Mouse (Mus musculus): ENCODE measurements around the gene Lypd6b. TPM values are rescaled to one million over a fixed set of nuclear protein-coding genes. Genes with fewer than 3 reads are reported as not detected.
A peak's percentile ranks its signal among the peaks of the same experiment; 100 is the strongest.

Gene Lypd6b
- polyA plus RNA-seq, 1 experiment from 2014 or later, result 0.12 TPM

DNA sequence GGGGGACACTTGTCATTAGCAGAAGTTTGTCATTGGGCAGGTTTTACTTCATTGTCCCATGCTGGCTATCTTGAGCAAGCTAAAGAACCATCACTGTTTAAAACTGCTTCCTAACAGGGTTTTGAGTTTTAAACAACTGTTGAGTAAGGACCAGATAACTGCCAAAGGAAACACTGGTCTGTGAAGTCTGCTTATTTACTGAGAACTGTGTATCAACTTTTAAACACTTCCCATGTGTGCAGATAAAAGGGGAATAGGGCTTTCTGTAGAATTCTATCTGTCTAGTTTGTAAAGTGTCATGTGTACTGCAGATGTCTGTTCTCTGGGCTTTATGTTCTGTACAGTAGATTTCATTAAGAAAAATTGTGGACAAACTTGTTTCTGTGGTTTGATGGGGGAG lies 13.3 kb upstream of the Lypd6b start:
- H3K27me3 ChIP-seq (replicated peaks), result no peaks in the 10 kb centered on the region
- H3K9ac ChIP-seq, result no peak overlapping the region
- no peaks in the 10 kb centered on the region for H3K9me3 ChIP-seq (replicated peaks)
- no peak overlapping the region for H3K4me3 ChIP-seq
- peak overlapping the region; percentile 79 for H3K27ac ChIP-seq
- ATAC-seq, result peak; percentile 25; the same call in 1 of the 2 replicates
- no peaks in the 10 kb centered on the region for H3K36me3 ChIP-seq
- peak overlapping the region; percentile 32 for H3K4me2 ChIP-seq
- peaks cover 47% of the 10 kb centered on the region for H3K4me1 ChIP-seq

DNA sequence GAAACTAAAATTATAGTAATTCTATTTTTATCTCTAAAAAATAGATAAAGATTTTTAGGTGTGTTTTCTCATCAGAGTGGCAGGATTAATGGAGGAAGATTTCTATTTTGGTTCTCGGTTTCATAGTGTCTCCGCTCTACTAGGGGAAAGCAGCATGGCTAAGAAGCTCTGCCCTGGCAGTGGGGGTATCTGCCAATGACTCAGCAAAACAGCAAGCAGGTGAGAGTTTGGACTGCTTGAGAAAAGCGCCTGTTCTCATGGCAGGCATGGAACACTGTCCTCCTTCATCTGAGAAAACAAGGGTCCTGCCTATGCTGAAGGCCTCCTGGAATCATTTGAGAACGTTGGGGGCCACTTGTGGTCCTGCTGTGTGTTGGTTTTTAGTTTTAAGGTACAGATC lies 12.3 kb upstream of the Lypd6b start:
- H3K4me3 ChIP-seq, result no peak overlapping the region
- H3K27ac ChIP-seq, result no peak overlapping the region; the same call in 1 of the 2 replicates
- H3K9ac ChIP-seq, result no peak overlapping the region
- H3K36me3 ChIP-seq, result no peaks in the 10 kb centered on the region
- WGBS (ENCODE audit: insufficient replicate concordance), result 76% methylated on average over 4 of the region's 4 CpGs
- H3K9me3 ChIP-seq (replicated peaks), result no peaks in the 10 kb centered on the region
- peaks cover 50% of the 10 kb centered on the region for H3K4me1 ChIP-seq
- H3K4me2 ChIP-seq, result no peak overlapping the region
- no peak for ATAC-seq
- no peaks in the 10 kb centered on the region for H3K27me3 ChIP-seq (replicated peaks)

DNA sequence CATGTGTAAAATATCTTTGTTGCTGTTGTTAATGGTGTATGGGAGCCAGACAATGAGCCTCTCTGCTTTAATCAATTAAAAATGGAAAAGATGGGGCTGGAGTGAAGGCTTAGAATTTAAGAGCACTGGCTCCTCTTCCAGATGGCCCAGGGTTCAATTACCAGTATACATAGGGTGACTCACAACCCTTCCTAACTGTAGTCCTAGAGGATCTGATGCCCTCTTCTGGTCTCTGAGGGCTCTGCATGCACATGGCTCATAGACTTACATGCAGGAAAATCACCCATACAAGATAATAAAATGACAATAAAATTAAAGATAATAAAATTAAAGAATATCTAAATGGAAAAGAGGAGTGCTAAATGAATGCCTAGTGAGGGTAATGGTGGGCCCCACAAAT lies 11.8 kb upstream of the Lypd6b start:
- Histone ChIP-seq H3K36me3 (no peaks in the 10 kb centered on the region), H3K4me3 (no peak overlapping the region), H3K4me2 (no peak overlapping the region), H3K27me3 (replicated peaks) (no peaks in the 10 kb centered on the region), H3K9ac (no peak overlapping the region), H3K9me3 (replicated peaks) (no peaks in the 10 kb centered on the region), H3K4me1 (peaks cover 55% of the 10 kb centered on the region), H3K27ac (no peak overlapping the region)
- no peak for ATAC-seq

DNA sequence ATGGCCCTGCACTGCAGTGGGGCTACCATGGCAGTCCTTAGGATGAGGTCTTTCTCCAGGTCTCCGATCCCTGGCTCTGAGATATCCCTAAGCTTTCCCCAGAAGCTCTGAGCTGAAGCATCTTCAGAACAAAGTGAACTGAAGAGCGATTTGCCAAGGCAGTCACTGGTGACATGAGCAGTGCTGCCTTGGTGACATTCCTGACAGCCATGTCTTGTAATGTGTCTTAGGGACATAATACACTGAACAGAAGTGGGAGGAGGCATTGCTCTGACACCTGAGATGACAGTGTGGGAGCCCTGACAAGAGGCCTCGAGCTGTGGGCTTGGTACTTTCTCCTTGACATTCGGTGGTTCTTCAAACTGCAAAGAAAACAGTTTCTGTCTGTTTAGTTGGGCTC lies 11.1 kb upstream of the Lypd6b start:
- 0 out of 2 replicates have a peak overlapping the region, but pooled peaks have one; percentile 14 for H3K27ac ChIP-seq
- no peaks in the 10 kb centered on the region for H3K36me3 ChIP-seq
- 67% methylated on average over 4 of the region's 4 CpGs for WGBS (ENCODE audit: insufficient replicate concordance)
- H3K27me3 ChIP-seq (replicated peaks), result no peaks in the 10 kb centered on the region
- H3K4me3 ChIP-seq, result no peak overlapping the region
- no peak overlapping the region for H3K9ac ChIP-seq
- H3K4me2 ChIP-seq, result no peak overlapping the region
- no peaks in the 10 kb centered on the region for H3K9me3 ChIP-seq (replicated peaks)
- no peak for ATAC-seq
- peaks cover 52% of the 10 kb centered on the region for H3K4me1 ChIP-seq

DNA sequence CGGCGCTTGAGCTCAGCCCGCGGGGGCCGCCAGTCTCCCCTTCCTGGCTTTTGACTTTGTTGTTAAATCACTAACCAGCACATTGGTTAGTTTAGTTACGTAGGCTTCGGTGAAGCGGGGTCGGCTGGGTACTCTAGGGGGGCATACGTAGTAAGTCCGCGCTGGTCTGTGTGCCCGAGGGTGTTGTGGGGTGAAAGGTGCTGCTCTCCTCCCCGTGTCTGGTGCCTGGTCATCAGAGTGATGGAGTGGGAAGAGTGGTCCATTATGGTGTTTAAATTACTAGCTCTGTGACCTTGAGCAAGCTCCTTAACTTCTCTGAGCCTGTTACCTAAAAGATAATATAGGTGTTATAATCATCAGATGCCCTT lies 547 bp downstream of the Lypd6b start:
- Histone ChIP-seq H3K4me1 (no peaks in the 10 kb centered on the region; the same call in 1 of the 2 replicates), H3K9me3 (replicated peaks) (no peaks in the 10 kb centered on the region), H3K27ac (no peak overlapping the region), H3K4me2 (peak overlapping the region; percentile 75), H3K4me3 (peak overlapping the region; percentile 53), H3K36me3 (no peaks in the 10 kb centered on the region), H3K27me3 (replicated peaks) (peaks cover 66% of the 10 kb centered on the region), H3K9ac (no peak overlapping the region)
- WGBS (ENCODE audit: insufficient replicate concordance), result 2% methylated on average over 14 of the region's 14 CpGs
- no peak for ATAC-seq

DNA sequence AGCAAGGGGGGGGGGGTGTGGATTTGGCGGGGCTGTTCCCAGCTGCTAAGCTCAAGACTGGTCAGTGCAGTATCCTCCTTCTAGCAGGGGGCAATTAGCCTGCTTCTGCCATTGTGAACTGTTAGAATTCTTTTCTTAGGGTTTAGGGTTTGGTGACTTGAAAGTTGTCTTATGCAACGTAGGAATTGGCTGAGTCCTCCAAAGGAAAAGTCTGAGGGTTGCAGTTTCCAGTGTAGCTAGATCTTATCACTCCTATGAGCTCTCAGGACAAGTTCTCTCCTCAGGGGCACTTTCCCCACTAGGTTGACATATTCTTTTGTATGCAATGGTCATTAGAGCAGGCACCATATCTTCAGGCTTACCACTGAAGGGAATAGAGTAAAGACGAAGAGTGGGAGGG lies 1.2 kb downstream of the Lypd6b start:
- ATAC-seq, result no peak
- WGBS (ENCODE audit: insufficient replicate concordance), result 9% methylated on average over 3 of the region's 3 CpGs

DNA sequence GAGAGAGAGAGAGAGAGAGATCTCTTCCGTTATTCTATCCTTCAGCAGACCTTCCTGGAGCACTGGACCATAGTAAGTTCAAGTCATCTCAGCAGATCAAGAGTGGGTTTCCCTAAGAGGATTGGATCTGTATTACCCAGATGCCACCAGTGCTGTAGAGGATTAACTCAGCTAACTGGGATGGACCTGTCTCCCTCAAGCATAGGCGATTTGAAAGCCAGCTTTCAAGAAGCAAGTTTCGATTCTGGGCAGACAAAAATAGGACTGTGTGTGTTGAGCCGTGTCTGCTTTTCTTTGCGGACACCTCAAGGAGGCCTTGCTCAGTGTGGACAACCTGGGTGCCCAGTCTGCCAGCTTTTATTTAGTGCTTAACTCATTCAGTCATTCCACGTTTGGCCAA lies 1.6 kb downstream of the Lypd6b start:
- H3K4me1 ChIP-seq, result no peaks in the 10 kb centered on the region; the same call in 1 of the 2 replicates
- no peak overlapping the region for H3K4me3 ChIP-seq
- peaks cover 66% of the 10 kb centered on the region for H3K27me3 ChIP-seq (replicated peaks)
- H3K36me3 ChIP-seq, result no peaks in the 10 kb centered on the region
- 61% methylated on average over 6 of the region's 6 CpGs for WGBS (ENCODE audit: insufficient replicate concordance)
- no peak overlapping the region for H3K4me2 ChIP-seq
- no peak overlapping the region for H3K27ac ChIP-seq
- H3K9ac ChIP-seq, result no peak overlapping the region
- ATAC-seq, result no peak
- no peaks in the 10 kb centered on the region for H3K9me3 ChIP-seq (replicated peaks)

More for the DNA sequence above, 1.2 kb downstream of the Lypd6b start:
- no peak overlapping the region for H3K4me3 ChIP-seq
- H3K27me3 ChIP-seq (replicated peaks), result peaks cover 66% of the 10 kb centered on the region
- H3K27ac ChIP-seq, result no peak overlapping the region
- H3K4me1 ChIP-seq, result no peaks in the 10 kb centered on the region; the same call in 1 of the 2 replicates
- H3K9ac ChIP-seq, result no peak overlapping the region
- H3K4me2 ChIP-seq, result no peak overlapping the region
- H3K36me3 ChIP-seq, result no peaks in the 10 kb centered on the region
- no peaks in the 10 kb centered on the region for H3K9me3 ChIP-seq (replicated peaks)

DNA sequence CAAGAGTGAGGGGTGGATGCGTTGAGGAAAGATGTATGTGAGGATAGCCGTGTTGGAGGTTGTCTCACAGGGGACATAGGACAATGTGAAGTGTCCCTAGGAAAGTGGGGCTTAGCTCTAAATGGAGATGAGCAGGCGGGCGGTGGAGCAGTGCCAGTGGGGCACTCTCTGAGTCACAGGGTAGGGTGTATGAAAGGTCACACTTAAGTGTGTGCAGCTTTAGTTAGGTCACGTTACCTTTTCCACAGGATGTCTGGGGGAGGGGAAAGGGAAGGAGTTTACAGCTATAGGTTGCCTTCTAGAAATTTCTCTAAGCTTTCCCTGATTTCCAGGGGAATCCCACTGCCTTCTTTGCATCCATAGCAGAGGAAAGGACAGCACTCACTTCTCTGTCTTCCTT lies 2.0 kb downstream of the Lypd6b start:
- no peak for ATAC-seq
- H3K4me3 ChIP-seq, result no peak overlapping the region
- no peak overlapping the region for H3K9ac ChIP-seq
- no peak overlapping the region for H3K4me2 ChIP-seq
- WGBS (ENCODE audit: insufficient replicate concordance), result 68% methylated on average over 5 of the region's 5 CpGs
- H3K36me3 ChIP-seq, result no peaks in the 10 kb centered on the region
- no peaks in the 10 kb centered on the region for H3K9me3 ChIP-seq (replicated peaks)
- H3K27me3 ChIP-seq (replicated peaks), result peaks cover 66% of the 10 kb centered on the region
- no peak overlapping the region for H3K27ac ChIP-seq
- H3K4me1 ChIP-seq, result no peaks in the 10 kb centered on the region; the same call in 1 of the 2 replicates

DNA sequence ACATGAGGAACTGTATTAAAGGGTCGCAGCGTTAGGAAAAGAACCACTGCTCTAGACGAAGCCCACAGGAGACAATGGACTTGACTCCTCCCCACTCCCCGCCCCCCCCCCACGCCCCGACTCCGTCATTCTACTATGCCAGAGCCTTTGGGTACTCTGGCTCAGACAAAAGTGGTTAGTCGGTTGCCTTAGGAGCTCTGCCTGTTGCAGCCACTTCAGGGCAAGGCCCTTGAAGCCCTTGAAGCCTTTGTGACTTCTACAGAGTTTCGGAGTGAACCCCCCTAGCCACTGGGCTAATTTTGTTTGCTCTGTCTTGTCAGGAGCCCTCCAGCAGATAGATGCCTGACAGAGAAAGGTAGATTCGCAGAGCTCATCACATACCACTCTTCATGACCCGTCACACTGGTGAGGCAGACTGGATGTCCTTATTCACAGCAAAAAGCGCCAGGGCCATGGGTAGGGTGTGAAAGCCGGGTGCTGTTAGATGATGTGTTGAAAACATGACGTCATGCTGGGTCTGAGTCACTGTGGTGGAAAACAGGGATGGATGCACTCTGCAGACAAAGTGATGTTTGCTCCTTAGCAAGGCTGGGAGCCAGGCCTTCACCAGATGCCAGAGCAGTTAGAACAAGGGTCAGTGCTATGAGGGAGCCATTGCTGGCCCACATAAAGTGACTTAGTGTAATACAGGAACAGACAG lies 10.1 kb downstream of the Lypd6b start:
- Histone ChIP-seq H3K9me3 (replicated peaks) (no peaks in the 10 kb centered on the region), H3K4me3 (no peak overlapping the region), H3K36me3 (no peaks in the 10 kb centered on the region), H3K27ac (no peak overlapping the region), H3K9ac (no peak overlapping the region), H3K4me1 (no peaks in the 10 kb centered on the region), H3K4me2 (no peak overlapping the region), H3K27me3 (replicated peaks) (no peaks in the 10 kb centered on the region)
- WGBS (ENCODE audit: insufficient replicate concordance), result 56% methylated on average over 14 of the region's 14 CpGs
- ATAC-seq, result no peak

DNA sequence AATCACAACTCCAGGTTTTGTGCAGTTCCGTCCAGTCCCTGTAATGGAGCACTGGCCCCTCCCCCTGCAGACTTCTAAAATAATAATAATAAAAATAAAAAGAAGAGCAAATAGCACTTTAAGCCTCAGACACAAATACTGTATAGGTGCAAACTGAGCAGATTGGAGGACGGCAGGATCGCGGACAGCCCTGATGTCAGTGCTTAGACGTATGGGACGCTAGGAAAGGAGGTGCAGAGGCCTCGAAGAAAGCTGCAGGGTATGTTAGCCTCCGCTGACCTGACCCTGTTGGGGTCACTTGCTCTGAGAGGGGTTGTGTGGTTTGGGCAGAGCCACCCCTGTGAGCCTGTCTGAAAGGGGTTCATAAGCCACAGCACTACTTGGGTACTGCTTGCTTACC lies 17.0 kb downstream of the Lypd6b start:
- no peaks in the 10 kb centered on the region for H3K36me3 ChIP-seq
- H3K27ac ChIP-seq, result no peak overlapping the region
- ATAC-seq, result no peak
- no peaks in the 10 kb centered on the region for H3K9me3 ChIP-seq (replicated peaks)
- no peaks in the 10 kb centered on the region for H3K4me1 ChIP-seq
- H3K27me3 ChIP-seq (replicated peaks), result 0 out of 2 replicates have a peak, but pooled peaks cover 3% of the 10 kb centered on the region
- no peak overlapping the region for H3K4me2 ChIP-seq
- H3K4me3 ChIP-seq, result no peak overlapping the region
- H3K9ac ChIP-seq, result no peak overlapping the region
- 70% methylated on average over 8 of the region's 8 CpGs for WGBS (ENCODE audit: insufficient replicate concordance)

DNA sequence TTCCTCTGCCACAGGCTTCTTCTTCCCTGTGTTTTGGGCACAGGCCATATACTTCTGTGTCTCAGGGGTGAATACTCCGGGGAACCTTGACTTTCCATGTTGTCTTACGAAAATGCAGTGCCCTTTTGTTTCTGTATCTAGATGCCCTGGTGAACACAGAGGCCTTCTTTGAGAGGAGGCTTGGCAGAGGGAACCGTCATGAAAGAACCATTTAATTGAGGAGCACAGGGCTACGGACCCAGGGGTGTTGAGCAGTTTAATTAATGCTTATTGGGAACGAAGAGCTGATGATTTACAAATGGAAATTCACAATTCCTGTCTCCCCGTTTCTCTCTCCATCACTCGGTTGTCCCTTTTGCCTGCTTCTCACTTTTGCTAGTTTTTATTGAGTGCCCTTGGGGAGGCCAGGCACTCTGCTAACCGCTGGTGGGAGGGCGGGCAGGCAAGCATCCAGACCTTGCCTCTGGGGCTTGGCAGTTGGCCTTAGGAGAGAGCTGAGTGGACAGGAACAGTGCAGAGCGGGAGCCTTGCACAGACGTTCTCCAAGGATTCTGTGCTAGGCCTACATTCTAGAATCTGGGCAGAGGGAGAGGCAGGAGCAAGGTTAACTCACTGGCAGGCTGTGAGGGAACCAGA lies 18.4 kb downstream of the Lypd6b start:
- ATAC-seq, result no peak
- Histone ChIP-seq H3K9ac (no peak overlapping the region), H3K36me3 (no peaks in the 10 kb centered on the region), H3K27me3 (replicated peaks) (0 out of 2 replicates have a peak, but pooled peaks cover 3% of the 10 kb centered on the region), H3K4me1 (no peaks in the 10 kb centered on the region), H3K9me3 (replicated peaks) (no peaks in the 10 kb centered on the region), H3K4me3 (no peak overlapping the region), H3K27ac (no peak overlapping the region), H3K4me2 (no peak overlapping the region)
- WGBS (ENCODE audit: insufficient replicate concordance), result 65% methylated on average over 11 of the region's 11 CpGs

DNA sequence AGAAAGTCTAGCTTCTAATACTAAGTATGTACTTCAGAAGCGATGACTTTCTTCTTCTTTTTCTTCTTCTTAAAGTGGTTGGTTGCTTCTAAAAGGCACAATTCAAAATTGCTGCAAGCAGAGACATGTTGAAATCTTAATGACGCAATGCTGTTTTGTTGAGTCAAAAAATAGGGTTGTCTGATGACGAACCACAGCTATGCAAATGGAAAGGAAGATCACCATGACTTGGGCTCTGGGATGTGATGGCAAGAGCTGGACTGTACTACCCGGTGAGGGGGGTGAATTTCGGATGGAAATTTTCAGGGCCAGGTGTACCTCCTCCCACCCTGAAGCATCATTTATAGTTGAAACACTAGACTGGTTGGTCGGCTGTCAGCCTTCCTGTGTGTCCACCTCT lies 22.0 kb downstream of the Lypd6b start:
- Histone ChIP-seq H3K36me3 (no peaks in the 10 kb centered on the region), H3K4me3 (no peak overlapping the region), H3K9me3 (replicated peaks) (no peaks in the 10 kb centered on the region), H3K9ac (no peak overlapping the region), H3K27me3 (replicated peaks) (no peaks in the 10 kb centered on the region), H3K4me2 (no peak overlapping the region), H3K27ac (no peak overlapping the region), H3K4me1 (no peaks in the 10 kb centered on the region)
- 62% methylated on average over 6 of the region's 6 CpGs for WGBS (ENCODE audit: insufficient replicate concordance)
- no peak for ATAC-seq
